Mouse (Mus musculus): ENCODE measurements around the gene Abr. TPM values are rescaled to one million over a fixed set of nuclear protein-coding genes. Genes with fewer than 3 reads are reported as not detected.

The Abr gene
- polyA plus RNA-seq, 1 experiment from 2014 or later: 83.7 TPM

- H3K9ac ChIP-seq: no peak overlapping the region
- no peak overlapping the region; the same call in 1 of the 2 replicates for H3K27ac ChIP-seq (replicated peaks)
- WGBS: 93% methylated on average over 13 of the region's 13 CpGs
- no peaks in the 10 kb centered on the region for H3K9me3 ChIP-seq
- H3K4me1 ChIP-seq (replicated peaks): peaks cover 32% of the 10 kb centered on the region
- no peak overlapping the region for H3K4me3 ChIP-seq
- peaks cover 31% of the 10 kb centered on the region for H3K36me3 ChIP-seq
- ATAC-seq (ENCODE audit: low read depth): no peak
- no peaks in the 10 kb centered on the region for H3K27me3 ChIP-seq
- no peak overlapping the region for H3K4me2 ChIP-seq
These were observed 143.1 kb downstream of the Abr start for GRCm38 (mm10) chr11:76478676-76479655.

DNA sequence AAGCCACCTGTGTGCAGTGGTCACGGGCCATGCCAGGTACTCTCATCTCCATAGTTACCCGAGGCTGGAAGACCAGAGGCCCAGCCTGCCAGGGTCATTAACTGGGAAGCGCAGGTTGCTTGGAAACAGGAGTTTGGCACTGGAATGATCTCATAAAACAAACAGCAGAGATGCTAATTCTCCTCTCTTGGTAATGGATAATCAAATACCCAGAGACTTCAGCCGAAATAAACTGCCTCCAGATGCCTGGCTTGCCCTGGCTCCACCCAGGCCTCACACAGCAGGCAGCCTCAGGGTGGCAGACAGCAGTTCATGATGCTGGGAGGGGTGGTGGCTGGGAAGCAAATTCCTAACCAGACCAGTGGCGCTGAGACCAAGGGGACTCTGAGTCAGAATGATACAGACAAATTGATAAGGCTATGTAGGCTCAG lies 145.0 kb downstream of the Abr start:
- no peaks in the 10 kb centered on the region for H3K9me3 ChIP-seq
- H3K9ac ChIP-seq: peak overlapping the region; percentile 27; the same call in 1 of the 2 replicates
- ATAC-seq (ENCODE audit: low read depth): peak; percentile 37; the same call in 1 of the 2 replicates
- no peaks in the 10 kb centered on the region for H3K27me3 ChIP-seq
- H3K36me3 ChIP-seq: peaks cover 31% of the 10 kb centered on the region
- H3K4me1 ChIP-seq (replicated peaks): peaks cover 36% of the 10 kb centered on the region
- peak overlapping the region; percentile 86 for H3K27ac ChIP-seq (replicated peaks)
- H3K4me2 ChIP-seq: 0 out of 2 replicates have a peak overlapping the region, but pooled peaks have one; percentile 4
- 9% methylated on average over 5 of the region's 5 CpGs for WGBS
- no peak overlapping the region for H3K4me3 ChIP-seq

- H3K9ac ChIP-seq: peak overlapping the region; percentile 31; the same call in 1 of the 2 replicates
- no peak for ATAC-seq (ENCODE audit: low read depth)
- H3K36me3 ChIP-seq: peaks cover 31% of the 10 kb centered on the region
- peak overlapping the region; percentile 86 for H3K27ac ChIP-seq (replicated peaks)
- H3K4me2 ChIP-seq: no peak overlapping the region
- no peaks in the 10 kb centered on the region for H3K27me3 ChIP-seq
- H3K4me1 ChIP-seq (replicated peaks): peaks cover 42% of the 10 kb centered on the region
- no peaks in the 10 kb centered on the region for H3K9me3 ChIP-seq
- 67% methylated on average over 8 of the region's 8 CpGs for WGBS
- H3K4me3 ChIP-seq: no peak overlapping the region
These were observed 145.6 kb downstream of the Abr start for GRCm38 (mm10) chr11:76476376-76477094.

- 26% methylated on average over 5 of the region's 5 CpGs for WGBS
- Histone ChIP-seq H3K9ac (peak overlapping the region; percentile 47; the same call in 1 of the 2 replicates), H3K27me3 (no peaks in the 10 kb centered on the region), H3K4me3 (no peak overlapping the region), H3K4me1 (replicated peaks) (peaks cover 69% of the 10 kb centered on the region), H3K36me3 (peaks cover 9% of the 10 kb centered on the region; the same call in 1 of the 2 replicates), H3K27ac (replicated peaks) (peak overlapping the region; percentile 84), H3K4me2 (peak overlapping the region; percentile 14; the same call in 1 of the 2 replicates), H3K9me3 (no peaks in the 10 kb centered on the region)
- ATAC-seq (ENCODE audit: low read depth): no peak
These were observed 149.5 kb downstream of the Abr start for GRCm38 (mm10) chr11:76472617-76473016.

DNA sequence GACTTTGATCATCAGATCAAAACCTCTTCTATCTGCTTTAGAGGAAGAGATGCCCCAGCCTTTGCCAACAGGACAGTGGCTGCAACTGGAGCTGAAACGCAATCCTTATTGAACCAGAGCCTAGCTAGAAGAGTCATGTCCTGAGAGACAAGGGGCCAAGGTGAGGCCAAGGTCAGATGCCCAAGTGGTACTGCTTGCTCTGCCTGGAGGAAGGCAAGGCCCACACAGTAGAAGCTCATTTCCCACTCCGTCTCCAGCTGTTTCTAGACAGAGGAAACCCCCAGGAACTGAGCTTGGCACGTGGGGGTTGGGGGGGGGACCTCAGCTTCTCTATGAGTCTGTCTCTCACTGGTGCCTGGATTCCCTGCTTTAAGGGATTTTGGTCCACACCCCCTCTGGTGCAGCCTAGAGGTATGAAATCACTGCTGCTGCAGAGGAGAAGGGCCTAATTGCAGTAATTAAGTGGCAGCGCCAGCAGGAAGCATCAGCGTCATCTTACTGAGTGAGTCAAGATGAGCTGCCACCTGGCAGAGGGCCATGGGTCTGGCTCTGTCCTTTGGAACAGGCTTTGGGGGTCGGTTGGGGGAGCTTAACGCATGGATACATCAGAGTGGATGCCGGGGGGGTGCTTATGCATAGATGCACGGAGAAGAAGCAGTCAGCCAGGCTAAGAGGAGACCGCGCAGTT lies 152.7 kb downstream of the Abr start:
- Histone ChIP-seq H3K4me1 (replicated peaks) (peaks cover 84% of the 10 kb centered on the region), H3K27ac (replicated peaks) (peak overlapping the region; percentile 91), H3K36me3 (no peaks in the 10 kb centered on the region), H3K9ac (peak overlapping the region; percentile 76), H3K4me3 (no peak overlapping the region), H3K9me3 (no peaks in the 10 kb centered on the region), H3K27me3 (no peaks in the 10 kb centered on the region), H3K4me2 (no peak overlapping the region)
- WGBS: 35% methylated on average over 11 of the region's 11 CpGs
- ATAC-seq (ENCODE audit: low read depth): peak; percentile 8; the same call in 1 of the 2 replicates

- 5% methylated on average over 6 of the region's 6 CpGs for WGBS
- no peaks in the 10 kb centered on the region for H3K27me3 ChIP-seq
- H3K27ac ChIP-seq (replicated peaks): peak overlapping the region; percentile 91
- H3K9me3 ChIP-seq: no peaks in the 10 kb centered on the region
- H3K36me3 ChIP-seq: peaks cover 11% of the 10 kb centered on the region
- ATAC-seq (ENCODE audit: low read depth): peak; percentile 77
- peak overlapping the region; percentile 44 for H3K4me3 ChIP-seq
- peak overlapping the region; percentile 76 for H3K9ac ChIP-seq
- H3K4me1 ChIP-seq (replicated peaks): peaks cover 93% of the 10 kb centered on the region
- H3K4me2 ChIP-seq: peak overlapping the region; percentile 64
These were observed 153.8 kb downstream of the Abr start for GRCm38 (mm10) chr11:76468347-76468746.

- Histone ChIP-seq H3K9ac (peak overlapping the region; percentile 76), H3K27ac (replicated peaks) (peak overlapping the region; percentile 91), H3K4me1 (replicated peaks) (peaks cover 91% of the 10 kb centered on the region), H3K4me3 (peak overlapping the region; percentile 44), H3K36me3 (peaks cover 19% of the 10 kb centered on the region), H3K4me2 (peak overlapping the region; percentile 64), H3K9me3 (no peaks in the 10 kb centered on the region), H3K27me3 (no peaks in the 10 kb centered on the region)
- peak; percentile 37 for ATAC-seq (ENCODE audit: low read depth)
- WGBS: 21% methylated on average over 8 of the region's 8 CpGs
These were observed 154.6 kb downstream of the Abr start for GRCm38 (mm10) chr11:76467487-76468005.

DNA sequence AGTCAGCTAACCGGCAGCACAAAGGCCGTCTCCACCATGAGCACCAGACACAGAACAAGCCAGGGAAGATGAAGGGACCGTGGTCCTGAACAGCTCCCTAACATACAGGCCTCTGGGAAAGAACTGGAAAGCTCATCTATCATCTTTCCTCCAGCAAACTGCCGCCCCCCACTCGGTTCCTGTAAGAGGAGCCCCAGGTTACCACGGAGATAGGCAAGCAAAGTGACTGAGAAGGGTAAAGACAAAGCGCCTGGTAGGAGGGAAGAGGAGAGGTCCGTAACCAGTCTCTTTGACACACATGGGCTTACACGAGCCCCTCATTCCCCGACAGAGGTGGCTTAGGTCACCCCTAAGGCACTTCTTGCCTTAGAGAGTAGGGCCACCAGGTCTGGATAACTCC lies 155.0 kb downstream of the Abr start:
- Histone ChIP-seq H3K9me3 (no peaks in the 10 kb centered on the region), H3K4me2 (peak overlapping the region; percentile 64), H3K27me3 (no peaks in the 10 kb centered on the region), H3K4me3 (peak overlapping the region; percentile 44), H3K27ac (replicated peaks) (peak overlapping the region; percentile 91), H3K4me1 (replicated peaks) (peaks cover 91% of the 10 kb centered on the region), H3K9ac (peak overlapping the region; percentile 76), H3K36me3 (peaks cover 24% of the 10 kb centered on the region)
- no peak for ATAC-seq (ENCODE audit: low read depth)
- 31% methylated on average over 10 of the region's 10 CpGs for WGBS

DNA sequence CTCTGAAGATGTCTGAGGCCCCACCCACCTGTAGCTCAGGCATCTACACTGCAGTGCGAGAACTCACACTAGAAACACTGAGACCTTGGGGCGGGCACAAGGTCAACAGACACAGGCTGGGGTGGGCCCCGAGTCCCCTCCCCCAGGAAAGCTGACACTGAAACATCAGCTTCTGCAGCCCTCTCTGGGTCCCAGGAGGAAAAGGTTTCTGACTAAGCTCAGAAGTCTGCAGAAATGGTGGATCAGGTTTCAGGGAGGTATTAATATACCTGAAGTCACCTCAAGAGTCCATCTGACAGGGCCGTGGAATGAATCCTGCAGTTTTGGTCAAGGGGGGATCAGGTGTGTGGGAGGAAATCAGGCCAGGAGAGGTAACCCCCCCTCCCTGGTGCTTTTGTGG lies 156.2 kb downstream of the Abr start:
- Histone ChIP-seq H3K9me3 (no peaks in the 10 kb centered on the region), H3K9ac (no peak overlapping the region), H3K36me3 (peaks cover 36% of the 10 kb centered on the region), H3K4me2 (peak overlapping the region; percentile 64), H3K27ac (replicated peaks) (no peak overlapping the region), H3K4me3 (no peak overlapping the region), H3K27me3 (no peaks in the 10 kb centered on the region), H3K4me1 (replicated peaks) (peaks cover 96% of the 10 kb centered on the region)
- WGBS: 90% methylated on average over 4 of the region's 4 CpGs
- no peak for ATAC-seq (ENCODE audit: low read depth)

DNA sequence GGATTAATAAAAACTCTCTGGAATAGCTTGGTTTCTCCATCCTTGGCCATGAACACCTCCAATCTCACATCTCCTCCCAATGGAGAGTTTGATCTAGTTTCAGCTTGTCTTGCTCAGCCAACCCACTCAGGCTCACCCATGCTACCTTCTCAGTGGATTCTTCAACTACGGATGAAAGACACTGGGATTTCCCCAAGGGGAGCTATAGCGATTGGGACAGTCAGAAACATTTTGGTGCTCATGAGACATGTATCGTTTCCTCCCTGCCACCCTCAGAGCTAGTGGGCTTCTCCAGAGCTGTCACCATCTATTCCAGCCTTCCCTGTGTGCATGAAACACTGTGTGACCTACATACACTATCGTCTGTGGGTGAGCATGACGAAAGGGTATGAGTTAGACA lies 160.4 kb downstream of the Abr start:
- H3K36me3 ChIP-seq: peaks cover 68% of the 10 kb centered on the region
- ATAC-seq (ENCODE audit: low read depth): 0 out of 2 replicates have a peak, but pooled peaks have one; percentile 36

GRCm38 (mm10) chr11:76461201-76461600 lies 160.9 kb downstream of the Abr start:
- Histone ChIP-seq H3K9ac (no peak overlapping the region), H3K4me3 (no peak overlapping the region), H3K27me3 (no peaks in the 10 kb centered on the region), H3K27ac (replicated peaks) (peak overlapping the region; percentile 75; the same call in 1 of the 2 replicates), H3K4me1 (replicated peaks) (peaks cover 62% of the 10 kb centered on the region), H3K4me2 (no peak overlapping the region), H3K36me3 (peaks cover 71% of the 10 kb centered on the region), H3K9me3 (no peaks in the 10 kb centered on the region)
- WGBS: 51% methylated on average over 6 of the region's 6 CpGs
- ATAC-seq (ENCODE audit: low read depth): no peak

More for the DNA sequence above, 160.4 kb downstream of the Abr start:
- Histone ChIP-seq H3K9ac (no peak overlapping the region), H3K27ac (replicated peaks) (peak overlapping the region; percentile 75), H3K9me3 (no peaks in the 10 kb centered on the region), H3K27me3 (no peaks in the 10 kb centered on the region), H3K4me1 (replicated peaks) (peaks cover 63% of the 10 kb centered on the region), H3K4me2 (no peak overlapping the region), H3K4me3 (no peak overlapping the region)
- 76% methylated on average over 5 of the region's 5 CpGs for WGBS
